Mouse (Mus musculus) embryonic facial prominence, embryonic 10.5 days (tissue): Measurements from ENCODE around the gene Man1a. TPM values are rescaled to one million over a fixed set of nuclear protein-coding genes. Genes with fewer than 3 reads are reported as not detected.

ENCODE experiments used
- DNase-seq: peaks from one replicate; pipeline ENCODE4 v3.0.0-alpha.2; 2017; ENCODE audit warnings: low spot score
- H3K27ac ChIP-seq: fragments of 300-500 bp; sonication (generic); replicated peaks from 2 replicates; pipeline ENCODE4 v1.5.1; 2016; ENCODE audit warnings: mild to moderate bottlenecking
- H3K27me3 ChIP-seq: fragments of 300-500 bp; sonication (generic); replicated peaks from 2 replicates; pipeline ENCODE4 v1.6.1; 2016; ENCODE audit warnings: low read depth, mild to moderate bottlenecking; ENCODE audit not compliant: poor library complexity, severe bottlenecking
- H3K36me3 ChIP-seq: fragments of 300-500 bp; sonication (generic); replicated peaks from 2 replicates; pipeline ENCODE4 v1.6.1; 2016; ENCODE audit warnings: mild to moderate bottlenecking, moderate library complexity
- H3K4me1 ChIP-seq: fragments of 300-500 bp; sonication (generic); 2 replicates; pipeline ENCODE4 v1.6.1; 2016
- H3K4me3 ChIP-seq: fragments of 300-500 bp; sonication (generic); 2 replicates; pipeline ENCODE4 v1.5.1; 2016; ENCODE audit warnings: mild to moderate bottlenecking, moderate library complexity
- H3K9me3 ChIP-seq: fragments of 300-500 bp; sonication (generic); 2 replicates; pipeline ENCODE4 v1.6.1; 2016; ENCODE audit warnings: mild to moderate bottlenecking
- WGBS: fragments of 180-500 bp; shearing (Covaris S2); methylation state at CpG from one replicate; pipeline ENCODE4 v1.1.7; 2016; 5-methylcytosine and 5-hydroxymethylcytosine counted together
- polyA plus RNA-seq: library from polyadenylated mRNA; unstranded; fragments of >200 nt; fragmentation: Nextera tagmentation; extraction: Ambion mirVana; gene quantifications from 2 replicates; pipeline ENCODE4 v1.2.1, GENCODE M21; 2016

Gene Man1a
- polyA plus RNA-seq, 1 experiment from 2014 or later: 1.9 TPM

- 84% methylated on average over 6 of the region's 6 CpGs for WGBS
- Histone ChIP-seq H3K9me3 (no peaks in the 10 kb centered on the region), H3K27ac (no peak overlapping the region), H3K36me3 (no peaks in the 10 kb centered on the region), H3K4me1 (no peaks in the 10 kb centered on the region), H3K4me3 (no peak overlapping the region), H3K27me3 (no peaks in the 10 kb centered on the region)
- no peak for DNase-seq
Observed at GRCm38 (mm10) chr10:53925456-53925855, 151.0 kb downstream of the Man1a start.

GRCm38 (mm10) chr10:53922236-53922635 is 154.2 kb downstream of the Man1a start:
- 86% methylated on average over 3 of the region's 3 CpGs for WGBS
- no peaks in the 10 kb centered on the region for H3K27me3 ChIP-seq
- no peaks in the 10 kb centered on the region for H3K36me3 ChIP-seq
- DNase-seq: no peak
- H3K9me3 ChIP-seq: no peaks in the 10 kb centered on the region
- no peak overlapping the region for H3K4me3 ChIP-seq
- H3K4me1 ChIP-seq: no peaks in the 10 kb centered on the region
- no peak overlapping the region for H3K27ac ChIP-seq

GRCm38 (mm10) chr10:53917517-53917916 is 158.9 kb downstream of the Man1a start:
- Histone ChIP-seq H3K4me3 (no peak overlapping the region), H3K4me1 (peaks cover 7% of the 10 kb centered on the region; the same call in 1 of the 2 replicates), H3K9me3 (no peaks in the 10 kb centered on the region), H3K36me3 (no peaks in the 10 kb centered on the region), H3K27me3 (no peaks in the 10 kb centered on the region), H3K27ac (no peak overlapping the region)
- no peak for DNase-seq
- 82% methylated on average over 3 of the region's 3 CpGs for WGBS

- peaks cover 7% of the 10 kb centered on the region; the same call in 1 of the 2 replicates for H3K4me1 ChIP-seq
- H3K27me3 ChIP-seq: no peaks in the 10 kb centered on the region
- 86% methylated on average over 6 of the region's 6 CpGs for WGBS
- no peaks in the 10 kb centered on the region for H3K36me3 ChIP-seq
- H3K27ac ChIP-seq: no peak overlapping the region
- DNase-seq: no peak
- H3K4me3 ChIP-seq: no peak overlapping the region
- H3K9me3 ChIP-seq: no peaks in the 10 kb centered on the region
Observed at GRCm38 (mm10) chr10:53915719-53916118, 160.7 kb downstream of the Man1a start.

- Histone ChIP-seq H3K27me3 (no peaks in the 10 kb centered on the region), H3K36me3 (no peaks in the 10 kb centered on the region), H3K27ac (no peak overlapping the region), H3K4me1 (peaks cover 7% of the 10 kb centered on the region; the same call in 1 of the 2 replicates), H3K9me3 (no peaks in the 10 kb centered on the region), H3K4me3 (no peak overlapping the region)
- peak; percentile 10 for DNase-seq
- 56% methylated on average over 8 of the region's 8 CpGs for WGBS
Observed at GRCm38 (mm10) chr10:53914974-53915609, 161.3 kb downstream of the Man1a start.

GRCm38 (mm10) chr10:53913546-53914312 is 162.7 kb downstream of the Man1a start:
- H3K27ac ChIP-seq: no peak overlapping the region
- no peaks in the 10 kb centered on the region for H3K36me3 ChIP-seq
- no peak for DNase-seq
- H3K4me3 ChIP-seq: no peak overlapping the region
- 93% methylated on average over 4 of the region's 4 CpGs for WGBS
- H3K4me1 ChIP-seq: peaks cover 7% of the 10 kb centered on the region; the same call in 1 of the 2 replicates
- no peaks in the 10 kb centered on the region for H3K9me3 ChIP-seq
- H3K27me3 ChIP-seq: no peaks in the 10 kb centered on the region

- DNase-seq: no peak
- 81% methylated on average over 4 of the region's 4 CpGs for WGBS
Observed at GRCm38 (mm10) chr10:53889512-53889911, 186.9 kb downstream of the Man1a start.

GRCm38 (mm10) chr10:53888382-53889110 is 187.9 kb downstream of the Man1a start:
- no peak overlapping the region for H3K27ac ChIP-seq
- H3K36me3 ChIP-seq: no peaks in the 10 kb centered on the region
- H3K4me3 ChIP-seq: no peak overlapping the region
- no peaks in the 10 kb centered on the region for H3K9me3 ChIP-seq
- 84% methylated on average over 10 of the region's 10 CpGs for WGBS
- no peak for DNase-seq
- H3K4me1 ChIP-seq: no peaks in the 10 kb centered on the region
- H3K27me3 ChIP-seq: no peaks in the 10 kb centered on the region

More at GRCm38 (mm10) chr10:53889512-53889911, 186.9 kb downstream of the Man1a start:
- Histone ChIP-seq H3K36me3 (no peaks in the 10 kb centered on the region), H3K4me1 (no peaks in the 10 kb centered on the region), H3K27me3 (no peaks in the 10 kb centered on the region), H3K4me3 (no peak overlapping the region), H3K27ac (no peak overlapping the region), H3K9me3 (no peaks in the 10 kb centered on the region)

- 87% methylated on average over 5 of the region's 5 CpGs for WGBS
- H3K36me3 ChIP-seq: no peaks in the 10 kb centered on the region
- no peak for DNase-seq
- H3K9me3 ChIP-seq: no peaks in the 10 kb centered on the region
- H3K27ac ChIP-seq: no peak overlapping the region
- no peaks in the 10 kb centered on the region for H3K4me1 ChIP-seq
- H3K27me3 ChIP-seq: no peaks in the 10 kb centered on the region
- no peak overlapping the region for H3K4me3 ChIP-seq
Observed at GRCm38 (mm10) chr10:53886475-53886874, 189.9 kb downstream of the Man1a start.

GRCm38 (mm10) chr10:53881310-53881709 is 195.1 kb downstream of the Man1a start:
- Histone ChIP-seq H3K9me3 (no peaks in the 10 kb centered on the region), H3K4me3 (no peak overlapping the region), H3K4me1 (no peaks in the 10 kb centered on the region), H3K27ac (no peak overlapping the region), H3K27me3 (no peaks in the 10 kb centered on the region), H3K36me3 (no peaks in the 10 kb centered on the region)
- DNase-seq: no peak

GRCm38 (mm10) chr10:53875896-53876295 is 200.5 kb downstream of the Man1a start:
- no peak overlapping the region for H3K27ac ChIP-seq
- DNase-seq: no peak
- no peaks in the 10 kb centered on the region for H3K27me3 ChIP-seq
- no peaks in the 10 kb centered on the region for H3K36me3 ChIP-seq
- H3K9me3 ChIP-seq: no peaks in the 10 kb centered on the region
- WGBS: 92% methylated on average over 4 of the region's 4 CpGs
- H3K4me1 ChIP-seq: no peaks in the 10 kb centered on the region
- H3K4me3 ChIP-seq: no peak overlapping the region

- WGBS: 81% methylated on average over 3 of the region's 3 CpGs
- Histone ChIP-seq H3K27me3 (no peaks in the 10 kb centered on the region), H3K36me3 (no peaks in the 10 kb centered on the region), H3K27ac (no peak overlapping the region), H3K4me1 (no peaks in the 10 kb centered on the region), H3K4me3 (no peak overlapping the region), H3K9me3 (no peaks in the 10 kb centered on the region)
- DNase-seq: no peak
Observed at GRCm38 (mm10) chr10:53874191-53874590, 202.2 kb downstream of the Man1a start.
